ENCODE assay signal across 10 mouse cellular contexts in genomic region chr3:89511400-89511799, GRCm38 (mm10). TPM values are rescaled to one million over a fixed set of nuclear protein-coding genes. Genes with fewer than 3 reads are reported as not detected.
DNase-seq lines count a peak whose midpoint lies in the region; ATAC-seq and TF ChIP-seq lines count a peak whose summit lies in the region.
"Had no signal": no experiment of that assay in that cellular context is flagged by ENCODE, and none has a peak within 500 bp of the region (broad histone marks: within the 10 kb centered on the region; RNA-seq: fewer than 3 reads in every experiment).

No protein-coding gene starts in this region.

- no peak for TF ChIP-seq POLR2A in lung, adult 2 months (IDR thresholded peaks at IDR 0.05; ENCODE audit: borderline replicate concordance, extremely low read depth, low read depth, low read length)

- H3K36me3 ChIP-seq in lung, postnatal 0 days (ENCODE audit: insufficient read depth, low read length), result no peaks in the 10 kb centered on the region
- H3K36me3 ChIP-seq in midbrain, embryonic 11.5 days (ENCODE audit: control insufficient read depth, insufficient read depth, low read length), result no peaks in the 10 kb centered on the region

- ATAC-seq in lung, postnatal 0 days, result 0 out of 2 replicates have a peak, but pooled peaks have one; percentile 22
- peak; percentile 58 for ATAC-seq in midbrain, embryonic 11.5 days (ENCODE audit: low FRiP score)

- peak overlapping the region; percentile 14; the same call in 1 of the 2 replicates for H3K4me2 ChIP-seq in lung, postnatal 0 days (replicated peaks; ENCODE audit: low read depth, low read length)
- H3K4me2 ChIP-seq in midbrain, embryonic 11.5 days, result peak overlapping the region; percentile 34

- no peak overlapping the region for H3K27ac ChIP-seq in gastrocnemius, adult 2 months
- H3K27ac ChIP-seq in lung, postnatal 0 days (ENCODE audit: low read length), result no peak overlapping the region
- H3K27ac ChIP-seq in midbrain, embryonic 11.5 days (ENCODE audit: low read depth, low read length), result no peak overlapping the region; the same call in 1 of the 2 replicates
- H3K27ac ChIP-seq: macrophage had no signal

- TF ChIP-seq EP300 in lung, postnatal 0 days (IDR thresholded peaks at IDR 0.05), result no peak

- WGBS in lung, postnatal 0 days, result 23% methylated on average over 15 of the region's 15 CpGs
- 34% methylated on average over 15 of the region's 15 CpGs for WGBS in lung, adult 2 months
- WGBS in midbrain, embryonic 11.5 days, result 12% methylated on average over 15 of the region's 15 CpGs

- H3K9me3 ChIP-seq in lung, postnatal 0 days (ENCODE audit: low read length), result no peaks in the 10 kb centered on the region
- H3K9me3 ChIP-seq in midbrain, embryonic 11.5 days (ENCODE audit: control insufficient read depth, low read length), result no peaks in the 10 kb centered on the region

- peak; percentile 1 for DNase-seq in gastrocnemius, adult 2 months
- DNase-seq in gastrocnemius, postnatal 36 days, result no peak
- no peak for DNase-seq in lung, postnatal 0 days (ENCODE audit: low spot score)
- DNase-seq in lung, adult 2 months, result no peak
- peak; percentile 90 for DNase-seq in midbrain, embryonic 11.5 days (ENCODE audit: low spot score, missing footprints)
- DNase-seq in right cerebral cortex, postnatal 36 days (ENCODE audit: low spot score in 2 of 2), result no peak
- DNase-seq in adrenal gland, postnatal 36 days, result no peak
- no peak for DNase-seq in spleen, adult 18-20 months

- H3K4me3 ChIP-seq in gastrocnemius, adult 2 months, result no peak overlapping the region
- no peak overlapping the region for H3K4me3 ChIP-seq in lung, postnatal 0 days (ENCODE audit: low read depth, low read length)
- H3K4me3 ChIP-seq in lung, adult 2 months (replicated peaks; ENCODE audit: extremely low read depth, low read depth, low read length), result no peak overlapping the region
- H3K4me3 ChIP-seq in midbrain, embryonic 11.5 days (ENCODE audit: low read depth, low read length), result peak overlapping the region; percentile 5; the same call in 1 of the 2 replicates

- no peaks in the 10 kb centered on the region for H3K4me1 ChIP-seq in lung, postnatal 0 days (ENCODE audit: insufficient read depth, low read depth, low read length)
- no peaks in the 10 kb centered on the region for H3K4me1 ChIP-seq in lung, adult 2 months (ENCODE audit: control insufficient read depth, insufficient read depth, low read length)
- H3K4me1 ChIP-seq in midbrain, embryonic 11.5 days (ENCODE audit: control insufficient read depth, insufficient read depth, low read length), result peaks cover 10% of the 10 kb centered on the region

- H3K9ac ChIP-seq in lung, postnatal 0 days (replicated peaks; ENCODE audit: low read depth), result no peak overlapping the region
- H3K9ac ChIP-seq in midbrain, embryonic 11.5 days (ENCODE audit: low read length), result peak overlapping the region; percentile 54; the same call in 1 of the 2 replicates

- intact Hi-C loops in gastrocnemius, adult 2 months (cut with DNase I), result loop anchor here (2.0 to 10.0 kb wide), 2 partner anchors 263 to 347 kb away; partner anchors contain the start of gene Ube2q1
- intact Hi-C loops in gastrocnemius, postnatal 36 days (cut with DNase I), result loop anchor here (2.0 kb wide), 1 partner anchor 261 kb away; the partner anchor contains the start of gene Ube2q1

- H3K27me3 ChIP-seq in lung, postnatal 0 days (replicated peaks; ENCODE audit: insufficient read depth, low read length), result peaks cover 13% of the 10 kb centered on the region; the same call in 1 of the 2 replicates
- H3K27me3 ChIP-seq in midbrain, embryonic 11.5 days (ENCODE audit: control insufficient read depth, insufficient read depth, low read length), result no peaks in the 10 kb centered on the region; the same call in 1 of the 2 replicates

- no peak for TF ChIP-seq CTCF in gastrocnemius, adult 2 months (IDR thresholded peaks at IDR 0.05)
- TF ChIP-seq CTCF in lung, postnatal 0 days (IDR thresholded peaks at IDR 0.05), result no peak
- no peak for TF ChIP-seq CTCF in lung, adult 2 months (IDR thresholded peaks at IDR 0.05; ENCODE audit: insufficient read depth, low read length)

RNA-seq across cellular contexts. Expression of gene Kcnn3, which starts 8.6 kb away (rescaled TPM):
- 1 to 10 TPM; 1.4 to 4.1 TPM for total RNA-seq in gastrocnemius, adult 2 months (2021)
- total RNA-seq in gastrocnemius, postnatal 36 days (2021), result 1 to 10 TPM; 1.6 to 2.0 TPM
- polyA plus RNA-seq in lung, postnatal 0 days (2015; fragmentation: Nextera tagmentation; extraction: Ambion mirVana), result 1.00 and 1.0 TPM in 2 replicates
- 6.8 and 7.1 TPM in 2 replicates for polyA plus RNA-seq in lung, adult 2 months (2012; rRNA removed)
- polyA plus RNA-seq in midbrain, embryonic 11.5 days (2014; fragmentation: Nextera tagmentation; extraction: Ambion mirVana), result 1.3 and 1.4 TPM in 2 replicates
- total RNA-seq in adrenal gland, postnatal 36 days (2021), result 1 to 10 TPM; 3.4 to 3.7 TPM
- total RNA-seq: common myeloid progenitor, adult 5-6 weeks had no signal

RNA-seq across cellular contexts. Expression of gene Pmvk, which starts 57.1 kb away (rescaled TPM):
- 10 to 100 TPM in 1 of 2 experiments, 1 to 10 TPM in 1; 6.3 to 11.1 TPM for total RNA-seq in gastrocnemius, adult 2 months (2021)
- total RNA-seq in gastrocnemius, postnatal 36 days (2021), result 1 to 10 TPM; 6.3 to 6.6 TPM
- polyA plus RNA-seq in lung, postnatal 0 days (2015; fragmentation: Nextera tagmentation; extraction: Ambion mirVana), result 53.5 and 96.6 TPM in 2 replicates
- 35.3 and 52.1 TPM in 2 replicates for polyA plus RNA-seq in lung, adult 2 months (2012; rRNA removed)
- polyA plus RNA-seq in midbrain, embryonic 11.5 days (2014; fragmentation: Nextera tagmentation; extraction: Ambion mirVana), result 67.1 and 69.7 TPM in 2 replicates
- 10 to 100 TPM; 25.2 to 36.2 TPM for total RNA-seq in adrenal gland, postnatal 36 days (2021)

Comparison
In these comparisons a context has a peak if more than half of its experiments do, and no peak if none do; other contexts are left out.
1. DNase-seq: peak in gastrocnemius, adult 2 months (single experiment) and midbrain, embryonic 11.5 days (single experiment); none in gastrocnemius, postnatal 36 days (0 of 2), lung, postnatal 0 days (single experiment), lung, adult 2 months (single experiment), right cerebral cortex, postnatal 36 days (0 of 2), adrenal gland, postnatal 36 days (0 of 2) and spleen, adult 18-20 months (0 of 2).